Mouse (Mus musculus): ENCODE data around the gene Hist1h2bk.

- no peak for TF ChIP-seq CTCF (IDR thresholded peaks at IDR 0.05; ENCODE audit: extremely low read depth, insufficient read depth, insufficient read length, insufficient replicate concordance)
- no peak for TF ChIP-seq POLR2A (IDR thresholded peaks at IDR 0.05; ENCODE audit: low read depth, low read length)
These were observed 1.0 kb upstream of the Hist1h2bk start for GRCm38 (mm10) chr13:22034443-22035266.

Data from spleen, adult 2 months (tissue).